Mouse (Mus musculus): ENCODE measurements around the gene Tspo.

Tspo gene

DNA sequence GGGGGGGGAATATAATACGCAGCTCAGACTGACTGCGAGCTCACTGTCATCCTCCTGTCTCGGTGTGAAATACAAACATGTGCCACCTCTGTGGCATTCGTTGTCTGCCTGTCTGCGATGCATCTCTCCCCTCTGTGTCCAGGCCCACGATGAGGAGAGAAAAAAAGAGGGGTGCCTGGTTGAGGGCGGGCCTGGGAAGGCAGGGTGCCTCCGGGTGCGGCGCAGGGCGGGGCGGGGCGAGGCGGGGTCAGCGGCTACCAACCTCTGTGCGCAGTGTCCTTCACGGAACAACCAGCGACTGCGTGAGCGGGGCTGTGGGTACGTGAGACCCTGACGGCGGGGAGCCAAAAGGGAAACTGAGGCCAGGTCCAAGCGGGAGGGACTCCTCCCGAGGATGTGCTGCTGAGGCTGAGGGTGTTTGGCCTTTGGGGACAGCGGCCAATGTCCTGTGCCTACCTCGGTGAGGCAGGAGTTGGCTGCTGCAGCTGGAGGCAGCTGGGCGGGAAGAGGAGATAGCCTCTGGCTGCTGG, at the start of gene Tspo, which contains the start of gene Mcat:
Gene Tspo (plus strand): TSS at position 266 of the 530 bp plus-strand sequence.
Gene Mcat (minus strand): TSS at position 461 of the 530 bp plus-strand sequence.
- no peak for DNase-seq

DNA sequence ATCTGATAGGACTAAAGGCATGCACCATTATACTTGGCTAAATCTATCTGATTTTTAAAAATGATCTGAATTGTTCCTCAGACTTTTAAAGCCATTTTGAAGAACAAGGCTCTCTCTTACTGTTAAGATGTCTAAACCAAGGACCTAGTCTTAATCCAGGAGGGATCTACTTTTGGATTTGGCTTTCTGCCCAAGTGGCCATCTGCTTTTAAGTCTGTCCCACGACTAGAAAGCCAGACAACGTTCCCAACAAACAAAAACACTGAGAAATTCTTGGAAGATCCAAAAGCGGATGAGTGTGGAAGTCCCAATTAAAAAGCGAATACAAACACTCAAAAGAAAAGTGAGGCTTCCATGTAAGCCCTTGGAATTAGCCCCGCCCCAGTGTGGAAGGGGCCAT, 48.4 kb upstream of the Tspo start:
- DNase-seq, result peak in 1 of 2 experiments; percentile 32

DNA sequence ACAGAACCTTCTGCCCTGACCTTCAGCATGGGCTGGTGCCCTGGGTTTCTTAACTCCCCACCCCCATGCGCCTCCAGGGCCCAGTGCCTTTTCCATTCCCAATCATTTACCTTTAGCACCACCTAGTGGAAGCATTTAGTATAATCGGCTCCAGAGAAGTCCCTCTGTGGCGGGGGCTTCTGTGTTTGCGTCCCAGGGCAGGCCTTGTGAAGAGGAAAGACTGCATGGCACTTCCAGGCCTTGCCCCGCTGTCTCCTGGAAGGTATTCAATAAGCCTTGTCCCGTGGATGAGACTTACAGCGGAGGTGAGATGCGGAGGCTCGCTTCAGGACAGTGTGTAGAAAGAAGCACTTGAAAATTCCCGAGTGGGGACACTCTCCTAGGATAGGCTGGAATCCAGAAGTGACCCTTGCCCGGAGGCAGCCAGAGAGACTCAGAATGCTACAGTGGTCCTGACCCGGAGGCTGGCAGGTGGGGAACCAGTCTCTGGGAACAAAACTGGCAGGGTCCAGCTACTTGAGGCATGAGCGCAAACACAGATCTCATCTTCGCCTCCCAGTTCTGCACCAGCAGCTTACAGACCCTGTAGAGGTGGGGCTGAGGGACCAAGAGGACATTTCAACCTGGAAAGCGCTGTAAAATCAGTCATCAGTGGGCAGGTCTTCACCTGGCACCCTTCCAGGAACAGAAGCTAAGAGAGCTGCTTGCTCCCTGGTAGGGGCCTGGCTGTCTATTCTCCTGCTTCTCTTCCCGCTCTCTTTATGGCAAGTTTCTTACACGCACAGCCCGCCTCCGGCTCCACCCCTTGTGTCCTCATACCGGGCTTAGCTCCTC, 45.0 kb upstream of the Tspo start:
- DNase-seq, result peak; percentile 49 to 51

DNA sequence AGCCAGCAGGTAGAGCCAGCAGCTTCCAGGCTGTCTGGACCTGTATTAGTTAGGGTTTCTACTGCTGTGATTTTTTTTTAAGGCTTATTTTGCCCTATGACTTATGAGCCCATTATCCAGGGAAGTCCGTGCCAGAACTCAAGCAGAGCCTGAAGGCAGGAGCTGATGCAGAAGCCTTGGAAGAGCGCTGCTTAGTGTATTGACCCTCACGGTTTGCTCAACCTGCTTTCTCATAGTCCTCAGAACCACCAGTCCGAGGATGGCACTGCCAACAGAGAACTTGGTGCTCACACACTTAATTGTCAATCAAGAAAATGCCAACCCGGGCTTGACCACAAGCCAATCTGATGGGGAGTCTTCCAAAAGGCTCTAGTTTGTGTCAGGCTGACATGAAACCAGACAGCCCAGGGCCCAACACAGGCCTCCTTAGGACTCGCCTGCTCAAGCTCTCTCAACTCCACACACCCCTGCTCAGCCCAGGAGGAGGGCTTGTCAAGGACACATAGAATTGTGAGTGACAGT, 42.5 kb upstream of the Tspo start:
- no peak for DNase-seq

DNA sequence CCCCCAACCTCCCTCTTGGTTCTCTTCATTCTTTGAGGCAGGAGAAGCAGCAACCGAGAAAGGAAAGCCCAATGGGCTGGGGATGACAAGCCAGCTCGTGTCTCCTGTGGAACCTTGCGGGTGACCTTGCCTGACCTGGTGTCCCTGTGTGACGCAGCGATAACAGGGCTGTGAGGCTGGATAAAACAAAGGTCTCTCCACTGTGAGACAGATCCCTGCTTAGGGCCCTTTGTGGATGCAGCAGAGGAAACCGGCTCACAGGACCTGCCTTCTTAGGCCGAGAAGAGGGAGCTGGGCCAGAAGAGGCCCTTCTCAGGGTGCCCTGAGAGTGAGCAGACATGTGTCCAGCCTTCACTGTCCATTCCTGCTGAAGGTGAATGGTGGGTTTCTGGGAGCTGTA, 40.2 kb upstream of the Tspo start:
- no peak for DNase-seq

DNA sequence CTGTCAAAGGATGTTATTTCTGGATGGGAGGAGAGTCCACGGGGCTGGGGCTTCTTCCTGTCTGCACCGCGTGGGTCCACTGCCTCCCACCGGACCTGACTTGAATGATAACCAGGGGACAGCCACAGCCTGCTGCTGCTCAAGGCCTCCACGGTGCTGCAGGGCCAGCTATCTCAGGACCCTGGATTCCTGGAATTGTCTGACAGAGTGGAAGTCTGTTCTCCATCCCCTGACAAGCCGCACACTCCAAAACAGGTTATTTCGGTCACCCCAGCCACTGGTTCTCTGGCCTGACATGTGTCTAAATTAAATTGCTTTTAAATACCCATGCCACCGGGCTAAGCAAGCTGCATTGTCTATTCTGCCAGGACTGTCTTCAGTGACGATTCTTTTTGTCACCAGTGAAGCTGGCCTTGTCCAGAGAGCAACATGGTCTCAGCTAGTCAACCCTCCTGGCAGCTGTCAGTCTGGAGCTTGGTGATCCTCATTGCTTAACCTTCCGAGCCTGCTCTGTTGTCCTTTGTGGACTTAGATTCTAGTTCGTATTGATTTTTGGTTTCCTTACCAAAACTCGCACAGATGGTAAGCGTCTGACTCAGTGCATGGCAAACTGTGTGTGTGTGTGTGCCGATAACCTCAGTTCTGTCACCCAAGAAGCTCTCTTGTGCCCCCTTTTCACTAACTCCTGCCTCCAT, 39.6 kb upstream of the Tspo start:
- DNase-seq, result no peak

DNA sequence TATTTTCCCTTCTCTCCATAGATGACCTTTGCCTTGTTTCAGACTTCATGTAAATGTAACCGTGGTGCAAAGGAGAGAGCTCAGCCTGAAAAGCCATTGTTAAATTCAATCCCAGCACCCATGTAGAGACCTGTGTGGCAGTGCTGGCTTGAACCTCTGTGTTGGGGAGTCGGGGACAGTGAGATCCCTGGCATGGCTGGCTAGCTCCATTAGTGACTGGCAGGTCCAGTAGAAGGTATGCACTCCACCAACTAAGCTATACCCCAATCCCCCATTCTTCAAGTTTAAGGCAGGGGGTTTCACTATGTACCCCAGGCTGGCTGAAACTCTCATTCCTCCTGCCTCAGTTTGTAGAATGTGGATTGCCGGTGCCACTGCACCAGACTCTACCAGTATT, 39.1 kb upstream of the Tspo start:
- no peak for DNase-seq

DNA sequence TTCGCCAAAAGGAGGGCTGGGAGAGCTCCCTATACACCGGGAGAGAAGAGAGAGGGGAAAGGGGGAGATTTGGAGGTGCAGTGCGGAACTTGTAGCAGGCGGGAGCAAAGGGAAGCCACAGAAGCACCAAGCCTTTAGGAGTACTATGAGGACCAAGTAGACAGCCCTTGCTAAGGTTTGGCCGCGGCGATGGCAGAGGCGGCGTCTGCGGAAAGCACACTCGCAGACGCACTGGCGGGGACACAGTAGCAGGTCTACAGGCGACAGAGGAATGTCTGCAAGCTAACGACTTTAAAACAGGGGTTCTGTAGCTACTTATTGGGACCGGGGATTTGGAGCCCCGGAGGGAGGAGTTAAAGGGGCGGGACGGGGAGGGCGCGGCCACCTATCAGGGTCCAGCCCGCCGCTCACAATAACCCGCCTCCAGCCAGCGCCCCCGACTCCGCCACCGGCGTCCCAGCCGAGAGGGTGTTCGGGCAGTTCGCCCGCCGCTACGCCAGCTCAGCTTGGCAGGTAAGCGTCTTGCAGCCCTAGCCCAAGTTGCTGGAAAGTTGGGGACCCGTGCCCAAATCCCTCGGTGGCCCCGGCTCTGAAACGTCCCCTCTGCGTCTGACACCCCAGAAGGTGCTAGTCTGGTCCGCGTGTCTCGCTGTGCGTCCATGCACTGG, 36.8 kb upstream of the Tspo start, which contains the start of gene Bik:
Gene Bik (plus strand): TSS at position 439 of the 668 bp plus-strand sequence.
- DNase-seq, result no peak

DNA sequence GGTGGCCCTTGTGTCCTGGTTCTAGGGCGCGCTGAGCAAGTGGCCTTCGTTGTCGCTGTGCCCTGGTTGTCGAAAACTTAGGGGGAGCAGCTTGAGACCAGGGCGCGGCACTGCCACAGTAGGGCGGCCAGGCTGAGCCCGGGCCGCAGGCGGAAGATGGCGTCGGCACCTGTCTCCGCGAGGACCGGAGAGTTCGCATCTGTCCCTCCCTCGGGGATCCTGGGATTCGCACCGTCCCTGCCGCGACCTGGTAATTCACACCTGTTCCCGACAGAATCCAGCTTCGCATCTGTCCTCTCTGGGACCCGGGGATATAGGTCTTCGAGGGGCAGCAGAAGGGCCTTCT, 36.3 kb upstream of the Tspo start:
- no peak for DNase-seq

DNA sequence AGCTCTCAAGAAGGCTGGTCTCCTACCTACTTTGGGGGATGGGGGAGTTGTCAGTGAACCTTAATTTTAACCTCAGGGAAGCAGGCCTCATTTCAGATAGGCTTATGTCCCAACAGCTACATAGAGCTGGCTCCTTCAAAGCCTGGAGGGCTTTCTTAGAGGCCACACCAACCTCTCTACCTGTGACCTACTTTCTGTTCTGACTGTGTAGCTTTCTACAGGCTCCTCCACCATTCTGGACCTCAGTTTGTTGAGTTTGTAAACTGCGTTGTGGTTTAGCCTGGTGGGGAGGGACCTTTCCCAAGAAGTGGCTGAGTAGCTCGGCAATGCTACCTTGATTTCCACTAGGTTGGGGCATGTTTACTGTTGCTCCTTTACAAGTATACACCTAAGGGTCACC, 35.6 kb upstream of the Tspo start:
- no peak for DNase-seq

DNA sequence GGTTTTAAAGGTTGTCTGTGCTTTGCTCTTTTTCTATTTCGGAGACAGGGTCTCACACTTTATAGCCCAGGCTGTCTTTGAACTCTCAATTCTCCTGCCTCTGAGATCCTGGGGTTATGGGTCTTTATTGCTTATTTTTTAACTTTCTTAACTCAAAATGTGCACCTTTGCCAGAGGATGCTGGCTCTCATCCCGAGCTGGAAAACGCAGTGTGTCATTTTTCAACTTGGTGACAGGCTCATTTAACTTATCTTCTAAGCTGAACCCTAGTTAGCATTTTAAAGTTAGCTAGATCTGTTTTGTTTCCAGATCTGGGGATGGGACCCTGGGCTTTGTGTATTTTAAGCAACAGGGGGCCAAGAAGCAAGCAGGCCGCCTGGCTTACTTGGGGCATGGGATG, 34.5 kb upstream of the Tspo start:
- DNase-seq, result no peak

DNA sequence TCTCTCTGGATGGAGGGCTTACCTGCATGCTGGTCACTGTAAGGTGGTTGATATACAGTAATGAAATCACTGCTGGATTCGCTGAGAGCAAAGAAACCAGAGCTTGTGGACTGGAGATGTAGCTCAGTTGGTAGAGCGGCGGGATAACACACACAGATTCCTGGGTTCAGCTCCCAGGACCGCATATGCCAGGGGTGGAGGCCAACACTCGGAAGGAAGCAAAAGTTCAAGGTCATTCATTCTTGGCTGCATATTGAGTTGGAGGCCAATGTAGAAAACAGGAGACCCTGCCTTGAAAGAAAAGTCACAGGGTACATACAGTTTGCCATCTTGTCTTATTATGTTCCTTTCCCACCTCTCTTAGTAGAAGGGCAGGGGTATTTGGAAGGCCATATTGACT, 33.6 kb upstream of the Tspo start:
- DNase-seq, result no peak

DNA sequence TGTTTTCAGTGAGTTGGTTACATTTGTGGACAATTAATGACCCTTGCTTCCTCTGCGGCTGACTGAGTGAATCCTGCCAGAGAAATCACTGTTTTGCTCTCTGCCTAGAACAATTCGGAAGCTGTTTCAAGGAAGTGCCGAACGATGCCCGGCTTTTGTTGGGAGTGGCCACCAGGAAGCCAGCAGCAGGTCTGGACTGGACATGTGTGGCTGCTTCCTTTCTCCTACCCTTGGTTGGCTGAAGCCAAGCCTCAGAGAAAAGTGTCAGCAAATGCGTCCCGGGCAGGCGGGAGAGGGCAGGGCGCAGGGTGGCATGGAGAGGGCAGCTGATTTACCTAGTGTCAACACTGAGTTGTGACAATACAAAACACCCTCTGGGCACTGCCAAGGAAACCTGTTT, 33.2 kb upstream of the Tspo start:
- no peak for DNase-seq

DNA sequence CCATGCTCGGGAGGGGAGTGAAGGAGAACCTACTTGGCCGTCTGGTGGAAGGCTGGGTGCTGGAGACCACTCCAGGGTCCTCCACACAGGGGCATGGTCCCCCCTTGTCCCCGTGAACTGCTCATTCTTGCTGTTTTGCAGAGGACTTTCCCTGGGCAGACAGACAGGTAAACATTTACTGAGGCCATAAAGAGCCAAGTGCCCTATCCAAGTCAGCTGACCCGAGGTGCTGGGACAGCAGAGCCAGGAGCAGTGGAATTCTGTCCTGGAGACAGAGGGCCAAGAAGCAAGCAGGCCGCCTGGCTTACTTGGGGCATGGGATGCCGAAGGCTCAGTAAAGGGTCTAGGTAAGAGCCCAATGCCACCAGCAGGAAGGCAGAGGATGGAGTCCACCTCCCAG, 32.7 kb upstream of the Tspo start:
- no peak for DNase-seq

DNA sequence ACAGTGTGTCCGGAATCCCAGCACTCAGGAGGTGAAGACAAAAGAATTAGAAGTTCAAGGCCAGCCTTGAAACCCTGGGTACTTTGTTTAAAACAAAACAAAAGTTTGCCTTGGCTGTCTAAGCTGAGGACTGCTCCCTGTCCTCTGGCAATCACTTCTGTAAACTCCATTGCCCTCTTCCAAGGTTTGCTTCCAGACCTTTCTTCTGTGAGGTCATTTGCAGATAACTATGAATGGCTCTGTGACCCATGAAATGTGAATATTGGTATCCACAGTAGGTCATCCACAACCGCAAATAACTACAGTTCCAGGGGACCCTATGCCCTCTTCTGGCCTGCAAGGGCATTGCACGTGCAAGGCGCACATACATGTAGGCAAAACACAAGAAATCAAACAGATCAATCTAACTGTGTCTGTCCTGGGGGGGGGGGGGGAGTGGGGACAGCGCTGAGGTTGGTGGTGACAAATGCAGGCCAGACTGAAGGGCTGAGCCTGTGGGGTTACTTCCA, 31.4 kb upstream of the Tspo start:
- no peak for DNase-seq

DNA sequence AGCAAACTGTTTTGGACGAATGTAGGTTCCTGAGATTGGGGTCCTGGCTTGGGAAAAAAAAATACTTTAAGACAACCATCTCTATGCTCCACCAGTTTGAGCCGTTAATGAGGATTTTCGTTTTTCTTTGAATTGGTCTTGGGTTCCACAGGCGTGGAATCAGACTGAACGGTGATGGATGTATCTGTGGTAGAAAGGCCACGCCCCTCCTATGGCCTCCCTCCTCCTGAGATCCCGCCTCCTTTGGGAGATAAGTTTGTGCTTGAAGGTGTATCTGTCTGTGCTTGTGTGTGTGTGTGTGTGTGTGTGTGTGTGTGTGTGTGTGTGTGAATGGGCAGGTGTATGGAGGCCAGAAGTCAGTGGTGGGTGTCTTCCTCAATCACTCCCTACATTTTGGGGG, 30.8 kb upstream of the Tspo start:
- DNase-seq, result no peak

DNA sequence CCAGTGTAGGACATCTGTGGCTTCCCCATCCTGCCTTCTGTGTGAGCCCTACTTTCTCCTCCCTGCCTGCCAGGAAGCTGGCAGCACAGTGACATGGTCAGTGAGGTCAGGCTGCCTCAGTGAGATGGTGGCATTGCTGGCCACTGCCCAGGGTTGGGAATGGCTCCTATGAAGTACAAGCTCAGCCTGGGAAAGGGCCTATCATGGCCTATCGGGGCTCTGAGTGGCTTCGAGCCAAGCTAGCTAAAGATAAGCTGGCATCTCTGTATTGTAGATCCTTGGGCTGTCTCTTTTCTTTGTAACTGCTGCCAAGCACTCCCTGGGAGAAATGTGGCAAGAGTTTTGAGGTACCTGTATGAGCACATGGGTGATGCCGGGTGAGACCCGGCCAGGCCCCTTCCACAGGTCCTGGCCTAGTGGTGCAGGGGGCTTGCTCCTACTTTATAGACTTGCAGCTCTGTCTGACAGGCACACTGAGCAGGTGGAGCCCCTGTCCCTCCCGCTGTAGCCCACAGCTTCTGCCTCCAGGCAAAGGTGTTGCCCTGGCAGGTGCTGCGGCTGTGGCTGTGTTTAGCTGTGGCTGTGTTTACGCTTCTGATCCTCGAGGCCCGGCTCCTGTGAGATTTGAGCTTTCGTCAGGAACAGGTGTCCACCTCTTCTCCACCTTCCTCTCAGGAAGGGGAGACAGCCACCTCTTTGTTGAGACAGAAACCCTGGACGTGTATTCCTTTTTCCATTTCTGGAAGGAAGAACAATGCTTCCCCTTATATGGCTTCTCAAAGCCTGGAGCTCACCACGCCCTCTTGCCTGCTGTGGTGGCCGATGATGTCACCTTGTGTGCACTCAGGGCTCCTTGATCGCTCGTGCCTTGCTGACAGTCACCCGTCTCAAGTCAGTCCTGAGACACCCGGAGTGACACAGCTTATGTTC, 28.2 kb upstream of the Tspo start:
- DNase-seq, result no peak

DNA sequence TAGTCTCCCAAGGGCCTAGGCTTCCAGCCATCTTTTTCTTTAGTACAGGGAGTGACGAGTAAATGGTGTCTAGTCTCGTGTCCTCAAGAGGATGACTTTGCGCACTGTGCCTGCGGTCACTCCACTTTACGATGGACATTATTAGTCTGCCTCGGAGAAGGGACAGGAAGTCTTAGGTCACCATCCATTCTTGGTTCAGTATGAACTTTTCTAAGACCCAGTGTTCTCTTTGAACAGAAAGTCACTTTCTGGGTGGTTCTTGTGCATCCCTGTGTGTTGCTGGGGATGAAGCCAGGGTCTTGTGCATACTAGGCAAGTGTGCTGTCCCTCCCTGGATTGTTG, 27.5 kb upstream of the Tspo start:
- DNase-seq, result no peak

DNA sequence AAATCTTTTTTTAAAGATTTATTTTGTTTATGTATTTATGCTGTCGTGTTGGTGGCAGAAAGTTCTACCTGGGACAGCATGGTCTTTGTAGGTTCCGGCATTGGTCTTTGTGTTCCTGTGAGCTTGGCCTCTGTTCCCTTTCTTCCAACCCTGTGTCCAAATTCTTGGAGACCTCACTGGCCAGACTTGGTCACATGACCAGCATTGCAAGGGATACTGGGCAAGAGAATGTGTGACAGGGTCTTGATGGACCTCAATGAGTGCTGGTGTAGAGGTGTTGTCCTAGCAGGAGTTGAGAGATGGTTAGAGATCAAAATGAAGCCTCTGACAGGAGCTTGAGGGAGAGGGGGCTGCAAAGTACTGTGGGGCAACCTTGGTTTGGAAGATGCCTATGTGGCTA, 24.5 kb upstream of the Tspo start:
- DNase-seq, result no peak

DNA sequence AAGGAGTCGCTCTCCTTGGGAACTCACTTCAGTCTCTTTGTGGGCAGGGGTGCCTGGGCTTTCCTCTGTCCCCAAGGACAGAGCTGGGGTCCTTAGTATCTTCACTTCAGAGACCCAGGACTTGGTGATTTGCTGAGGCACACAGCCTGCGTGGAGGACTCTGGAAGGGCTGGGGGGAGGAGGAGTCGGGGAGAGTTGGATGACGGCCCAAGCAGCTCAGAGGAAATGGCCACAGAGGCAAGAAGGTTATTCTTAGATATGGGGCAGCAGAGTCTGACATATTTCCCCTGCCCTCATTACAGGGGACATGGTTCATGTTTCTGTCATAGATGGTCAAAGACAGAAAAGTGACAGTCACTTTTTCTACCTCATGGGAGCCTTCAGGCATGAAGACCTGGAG, 23.5 kb upstream of the Tspo start:
- DNase-seq, result no peak

DNA sequence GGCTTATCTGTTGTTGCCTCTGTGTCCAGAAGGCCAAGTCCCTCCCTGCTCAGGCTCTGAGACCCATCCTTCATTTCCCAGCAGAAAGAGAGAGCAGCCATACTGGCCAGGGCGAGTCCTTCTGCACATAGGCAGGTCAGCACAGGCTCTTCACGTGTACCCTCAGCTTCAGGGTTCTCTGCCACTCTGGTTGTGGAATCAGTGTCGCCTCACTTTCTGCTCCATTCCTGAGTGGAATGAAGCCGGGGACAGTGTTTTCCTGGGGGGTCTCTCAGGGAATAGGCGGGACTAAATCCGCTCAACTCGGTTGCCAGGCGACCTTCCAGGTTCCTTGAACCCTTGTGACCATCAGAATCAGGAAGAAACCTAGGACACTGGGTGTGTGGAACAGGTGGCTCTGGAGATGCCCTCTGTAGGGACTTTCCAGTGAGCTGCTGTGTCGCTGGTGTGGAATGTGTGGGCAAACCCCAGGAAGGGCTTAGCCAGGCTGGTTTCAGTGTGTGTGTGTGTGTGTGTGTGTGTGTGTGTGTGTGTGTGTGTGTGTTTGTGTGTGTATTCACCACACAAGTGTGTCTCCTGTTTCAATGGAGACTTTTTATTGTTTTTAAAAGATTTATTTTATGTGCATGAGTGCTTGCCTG, 21.6 kb upstream of the Tspo start:
- DNase-seq, result no peak

DNA sequence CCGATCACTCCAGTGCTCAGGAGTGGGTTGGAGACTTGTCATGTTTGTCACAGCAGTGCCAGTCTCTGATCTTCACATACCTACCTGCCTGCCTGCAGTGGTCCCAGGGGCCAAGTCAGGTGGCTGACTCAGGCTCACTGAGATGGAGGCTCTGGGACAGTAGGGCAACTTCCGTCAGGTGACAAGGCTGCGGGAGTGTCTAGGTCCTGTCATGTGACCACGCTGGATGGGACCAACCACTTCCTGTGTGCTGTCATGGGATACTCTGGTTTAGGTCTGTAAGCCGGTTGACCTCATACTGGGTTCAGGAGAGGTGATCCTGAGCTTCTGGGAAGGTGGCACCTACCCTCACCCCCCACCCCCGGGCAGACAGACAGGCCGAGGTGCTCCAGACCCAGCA, 17.4 kb upstream of the Tspo start:
- no peak for DNase-seq
